Mouse (Mus musculus): Measurements from ENCODE around the gene Gm20388. TPM values are rescaled to one million over a fixed set of nuclear protein-coding genes. Genes with fewer than 3 reads are reported as not detected.

Gene Gm20388
- total RNA-seq, 2 experiments from 2014 or later: 10.7 TPM; not detected in 1

GRCm38 (mm10) chr8:121842064-121842955 is 1931.7 kb downstream of the Gm20388 start:
- DNase-seq (ENCODE audit: low spot score in 2 of 2): no peak

DNA sequence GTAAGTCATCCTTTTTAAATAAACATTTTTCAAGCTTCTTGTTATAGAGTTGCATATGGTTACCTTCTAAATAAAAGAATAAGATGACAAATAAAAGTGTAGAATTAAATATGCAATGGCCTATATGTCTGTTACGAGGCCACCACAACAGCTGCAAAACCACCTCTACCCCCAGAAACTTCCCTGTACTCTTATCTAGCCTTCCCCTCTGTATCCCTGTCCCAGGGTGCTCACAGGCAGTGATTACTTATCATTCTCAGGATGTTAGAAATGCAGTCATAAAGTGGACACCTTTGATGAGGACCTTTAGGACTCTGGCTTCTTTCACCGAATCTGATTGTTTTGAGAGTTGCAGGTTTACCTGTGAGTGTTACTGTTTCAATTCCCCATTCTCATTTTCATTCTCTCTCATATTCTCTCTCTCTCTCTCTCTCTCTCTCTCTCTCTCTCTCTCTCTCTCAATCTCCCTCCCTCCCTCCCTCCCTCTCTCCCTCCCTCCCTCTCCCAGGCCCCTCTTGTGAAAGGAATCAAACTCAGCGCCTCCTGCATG is 1932.6 kb downstream of the Gm20388 start:
- no peak for DNase-seq (ENCODE audit: low spot score in 2 of 2)

DNA sequence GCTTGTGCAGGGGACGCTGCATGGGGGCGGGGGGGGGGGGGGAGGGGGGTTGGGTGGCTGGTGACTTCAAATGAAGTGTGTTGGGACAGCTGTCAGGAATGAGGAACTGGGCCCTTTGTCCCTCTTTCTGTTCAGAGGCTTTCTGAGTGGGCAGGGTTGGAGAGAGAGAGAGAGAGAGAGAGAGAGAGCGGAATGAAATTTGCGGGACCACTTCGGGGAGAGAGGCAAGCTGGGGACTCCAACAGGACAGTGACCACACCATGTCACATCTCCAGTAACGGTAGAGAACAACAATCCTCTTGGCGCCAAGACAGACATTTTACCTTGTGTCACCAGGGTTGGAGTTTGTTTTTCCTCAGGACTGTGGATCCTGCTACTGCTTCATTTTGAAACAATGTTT is 1934.1 kb downstream of the Gm20388 start:
- DNase-seq (ENCODE audit: low spot score in 2 of 2): no peak

- no peak for DNase-seq (ENCODE audit: low spot score in 2 of 2)
Observed at GRCm38 (mm10) chr8:121846815-121847214, 1936.2 kb downstream of the Gm20388 start.

GRCm38 (mm10) chr8:121847261-121847822 is 1936.7 kb downstream of the Gm20388 start:
- DNase-seq (ENCODE audit: low spot score in 2 of 2): no peak

DNA sequence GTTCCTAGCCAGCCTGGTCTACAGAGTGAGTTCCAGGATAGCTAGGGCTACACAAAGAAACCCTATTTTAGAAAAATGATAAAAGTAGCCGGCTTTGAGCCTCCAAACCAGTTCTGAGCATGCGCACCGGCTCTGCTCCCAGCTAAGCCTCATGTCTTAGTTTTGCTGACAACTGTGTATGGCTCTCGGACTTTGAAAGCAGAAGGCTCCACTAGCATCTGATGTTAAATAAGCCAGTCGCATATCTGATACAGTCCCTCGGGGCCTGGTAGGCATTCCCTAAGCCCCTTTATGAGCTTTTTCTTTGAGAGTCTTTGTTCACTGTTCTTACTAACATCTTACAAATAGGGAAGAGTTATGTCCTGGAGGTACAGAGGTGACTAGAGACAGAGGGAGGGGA is 1937.3 kb downstream of the Gm20388 start:
- DNase-seq (ENCODE audit: low spot score in 2 of 2): no peak

DNA sequence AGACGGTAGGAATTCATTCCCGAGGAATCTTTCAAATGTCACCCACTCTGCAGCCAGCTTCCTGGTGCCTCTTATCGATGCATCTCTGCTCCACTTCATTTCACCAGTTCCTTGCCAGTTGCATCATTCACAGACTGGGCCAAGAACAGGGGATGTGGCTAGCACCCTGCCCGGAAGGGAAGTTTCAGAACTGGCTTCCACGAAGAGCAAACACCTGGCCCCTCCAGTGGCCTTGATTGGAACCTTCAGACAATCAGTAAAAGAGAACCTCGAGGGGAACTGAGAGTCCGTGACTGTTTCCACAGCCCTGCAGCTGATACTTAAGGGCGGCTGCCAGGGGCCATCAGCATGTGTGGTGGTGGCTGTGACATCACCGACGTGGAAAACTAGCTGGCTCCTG is 1937.9 kb downstream of the Gm20388 start:
- DNase-seq (ENCODE audit: low spot score in 2 of 2): no peak

DNA sequence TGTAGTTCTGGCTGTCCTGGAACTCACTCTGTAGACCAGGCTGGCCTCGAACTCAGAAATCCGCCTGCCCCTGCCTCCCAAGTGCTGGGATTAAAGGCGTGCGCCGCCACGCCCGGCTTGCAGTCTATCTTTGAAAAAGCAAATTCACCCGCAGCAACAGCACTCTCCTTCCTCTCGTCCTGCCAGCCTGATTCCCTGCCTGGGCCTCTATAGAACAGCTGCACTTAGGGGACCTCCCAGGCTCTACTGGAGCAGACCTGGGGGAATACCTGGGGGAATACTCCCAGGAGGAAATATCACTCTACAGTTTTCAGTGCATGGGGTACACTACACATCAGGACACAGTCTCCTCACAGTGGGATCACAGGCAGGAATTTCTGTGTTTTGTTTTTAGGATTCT is 1938.7 kb downstream of the Gm20388 start:
- no peak for DNase-seq (ENCODE audit: low spot score in 2 of 2)

- peak; percentile 50 to 87 for DNase-seq (ENCODE audit: low spot score in 2 of 2)
Observed at GRCm38 (mm10) chr8:121850018-121850417, 1939.4 kb downstream of the Gm20388 start.

DNA sequence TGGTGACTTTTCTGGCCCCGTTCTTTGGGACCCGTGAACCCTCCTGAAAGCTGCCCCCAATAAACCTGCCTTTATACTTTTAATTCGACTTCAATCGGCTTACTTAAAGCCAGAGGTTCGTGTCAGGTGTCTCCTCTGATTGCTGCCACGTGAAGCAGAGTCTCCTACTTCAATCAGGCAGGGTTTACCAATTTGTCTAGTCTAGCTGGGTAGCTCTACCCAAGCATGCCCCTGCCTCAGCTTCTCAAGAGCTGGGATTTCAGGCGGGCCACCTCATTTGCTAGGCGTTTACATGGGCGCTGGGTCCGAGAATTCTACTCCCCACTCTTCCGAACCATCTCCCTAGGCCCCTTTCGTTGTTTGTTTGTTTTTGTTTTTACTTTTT is 1939.8 kb downstream of the Gm20388 start:
- no peak for DNase-seq (ENCODE audit: low spot score in 2 of 2)

DNA sequence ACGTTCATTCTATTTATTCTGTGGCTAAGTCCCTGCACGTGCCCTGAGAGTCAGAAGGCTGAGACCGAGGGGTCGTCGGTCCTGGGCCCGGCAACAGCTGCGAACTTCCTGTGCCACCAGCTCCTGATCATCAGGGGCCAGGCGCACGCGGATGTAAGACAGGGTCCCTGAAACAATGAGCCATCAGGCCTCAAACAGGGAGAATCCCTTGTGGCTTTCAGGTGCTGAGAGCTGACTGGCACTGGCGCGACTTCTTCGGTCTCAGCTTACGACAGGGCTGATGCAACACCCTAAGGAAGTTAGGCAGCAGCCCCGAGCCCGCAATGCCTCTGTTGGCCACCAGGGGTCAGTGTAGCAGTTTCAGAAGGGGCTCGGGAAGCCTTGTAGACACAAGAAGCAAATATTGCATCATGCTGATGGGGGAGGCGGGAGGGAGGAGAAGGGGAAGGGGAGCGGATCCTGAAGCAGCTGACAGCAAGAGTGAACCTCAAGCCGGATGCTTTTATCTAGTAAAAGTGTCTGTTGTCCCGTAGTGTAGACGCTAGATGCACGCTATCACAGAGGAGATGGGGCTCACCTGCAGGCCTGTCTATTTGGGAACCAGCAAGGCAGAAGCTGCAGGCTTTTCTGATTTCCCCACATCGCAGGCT is 1940.3 kb downstream of the Gm20388 start:
- DNase-seq (ENCODE audit: low spot score in 2 of 2): peak; percentile 91 to 97

GRCm38 (mm10) chr8:121851716-121852115 is 1941.1 kb downstream of the Gm20388 start:
- DNase-seq (ENCODE audit: low spot score in 2 of 2): no peak

- no peak for DNase-seq (ENCODE audit: low spot score in 2 of 2)
Observed at GRCm38 (mm10) chr8:121852464-121852863, 1941.8 kb downstream of the Gm20388 start.

DNA sequence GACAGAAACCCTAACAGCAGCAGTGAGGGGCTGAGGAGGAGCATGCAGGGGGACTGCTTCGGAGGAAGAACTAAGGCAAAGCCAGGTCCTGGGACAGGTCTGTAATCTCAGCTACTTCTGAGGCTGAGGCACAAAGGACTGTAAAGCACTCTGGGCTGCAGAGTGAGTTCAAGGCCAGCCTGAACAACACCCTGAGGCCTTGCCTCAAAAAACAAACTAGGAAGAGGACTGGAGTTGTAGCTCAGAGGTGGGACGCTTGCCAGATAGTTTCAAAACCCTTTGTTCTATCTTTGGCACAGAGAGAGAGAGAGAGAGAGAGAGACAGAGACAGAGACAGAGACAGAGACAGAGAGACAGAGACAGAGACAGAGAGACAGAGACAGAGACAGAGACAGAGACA is 1942.9 kb downstream of the Gm20388 start:
- no peak for DNase-seq (ENCODE audit: low spot score in 2 of 2)

DNA sequence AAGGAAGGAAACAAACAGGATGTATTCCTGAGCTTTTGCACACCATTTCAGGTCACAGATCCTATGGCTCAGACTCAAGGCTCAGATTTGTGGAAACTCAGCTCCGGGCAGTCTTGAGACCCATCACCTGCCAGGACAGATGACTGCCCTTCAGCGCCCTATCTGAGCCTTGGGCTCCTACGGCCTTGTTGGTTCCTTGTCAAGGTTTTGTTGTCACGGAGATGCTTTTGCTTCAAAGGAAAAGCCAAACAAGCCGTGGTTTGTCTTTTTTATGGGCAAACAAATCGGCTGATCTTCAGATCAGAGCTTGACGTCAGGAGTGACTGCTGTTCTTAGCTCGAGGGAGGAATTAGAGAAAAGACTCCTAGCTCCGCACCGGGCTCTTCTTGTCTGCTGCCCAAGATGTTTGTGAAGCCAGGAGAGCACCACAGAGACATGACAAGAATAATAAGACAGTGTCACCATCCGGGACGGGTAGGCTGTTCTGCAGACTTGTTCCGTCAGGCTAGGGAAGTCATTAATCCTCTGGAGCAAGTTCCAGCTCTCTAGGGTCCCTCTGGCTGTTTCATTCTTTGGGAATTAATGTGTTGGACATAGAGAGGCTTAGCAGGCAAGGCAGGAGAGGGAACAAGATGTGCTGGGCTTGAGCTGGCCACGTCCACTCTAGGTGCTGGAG is 1945.6 kb downstream of the Gm20388 start:
- no peak for DNase-seq (ENCODE audit: low spot score in 2 of 2)

DNA sequence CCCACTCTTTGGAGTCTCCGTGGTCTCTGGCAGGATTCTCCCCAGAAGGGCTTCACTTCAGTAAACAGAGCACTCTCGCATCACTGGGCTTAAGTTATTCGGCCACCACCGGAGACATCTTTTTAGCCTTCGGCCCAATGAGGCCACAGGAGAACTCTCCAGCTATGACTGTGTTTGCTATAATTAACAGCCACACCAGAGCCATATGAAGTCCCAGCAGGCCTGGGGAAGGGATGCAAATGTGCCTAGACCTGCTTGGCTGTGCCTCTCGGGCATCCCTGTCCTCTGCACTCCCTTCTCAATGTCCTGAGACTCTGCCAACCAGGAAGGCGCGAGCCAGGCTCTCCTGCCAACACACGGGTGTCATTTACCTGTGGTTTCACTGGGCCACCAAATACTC is 1946.7 kb downstream of the Gm20388 start:
- no peak for DNase-seq (ENCODE audit: low spot score in 2 of 2)

DNA sequence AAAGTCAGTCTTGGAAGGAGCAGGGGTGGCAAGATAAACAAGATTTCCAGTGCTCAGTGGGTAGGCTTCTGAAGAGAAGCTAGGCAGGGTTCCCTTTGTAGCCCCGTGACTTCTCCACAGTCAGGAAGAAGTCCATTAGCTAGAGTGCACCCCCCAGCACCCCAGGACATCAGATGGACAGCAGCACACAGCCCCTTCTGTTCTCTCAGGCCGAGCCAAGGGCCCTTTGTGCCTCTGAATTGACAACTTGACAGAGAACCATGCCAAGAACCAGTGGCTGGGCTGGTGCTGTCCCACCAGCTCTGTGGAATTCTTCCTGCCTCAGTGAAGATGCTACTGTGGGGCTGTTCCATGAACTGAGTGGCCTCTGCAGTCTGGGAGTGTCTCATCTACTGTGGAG is 1947.1 kb downstream of the Gm20388 start:
- DNase-seq (ENCODE audit: low spot score in 2 of 2): no peak

DNA sequence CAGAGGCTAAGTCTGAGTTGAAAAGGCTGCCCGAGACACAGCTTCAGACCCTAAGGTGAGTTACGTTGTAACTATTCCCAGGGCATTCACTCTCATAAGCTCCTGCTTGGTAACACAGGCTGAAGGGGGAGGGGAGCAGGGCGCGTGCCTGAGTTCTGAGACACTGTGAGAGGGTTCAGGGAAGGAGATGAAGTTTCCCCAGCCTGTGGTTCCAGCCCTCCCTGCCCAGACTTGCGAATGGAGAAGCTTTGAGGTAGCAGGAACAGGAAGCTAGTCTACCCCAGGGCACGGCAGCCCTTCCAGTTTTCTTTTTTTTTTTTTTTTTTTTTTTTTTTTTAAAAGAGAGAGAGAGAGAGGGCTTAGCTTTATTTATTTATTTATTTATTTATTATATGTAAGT is 1950.6 kb downstream of the Gm20388 start:
- DNase-seq (ENCODE audit: low spot score in 2 of 2): no peak

DNA sequence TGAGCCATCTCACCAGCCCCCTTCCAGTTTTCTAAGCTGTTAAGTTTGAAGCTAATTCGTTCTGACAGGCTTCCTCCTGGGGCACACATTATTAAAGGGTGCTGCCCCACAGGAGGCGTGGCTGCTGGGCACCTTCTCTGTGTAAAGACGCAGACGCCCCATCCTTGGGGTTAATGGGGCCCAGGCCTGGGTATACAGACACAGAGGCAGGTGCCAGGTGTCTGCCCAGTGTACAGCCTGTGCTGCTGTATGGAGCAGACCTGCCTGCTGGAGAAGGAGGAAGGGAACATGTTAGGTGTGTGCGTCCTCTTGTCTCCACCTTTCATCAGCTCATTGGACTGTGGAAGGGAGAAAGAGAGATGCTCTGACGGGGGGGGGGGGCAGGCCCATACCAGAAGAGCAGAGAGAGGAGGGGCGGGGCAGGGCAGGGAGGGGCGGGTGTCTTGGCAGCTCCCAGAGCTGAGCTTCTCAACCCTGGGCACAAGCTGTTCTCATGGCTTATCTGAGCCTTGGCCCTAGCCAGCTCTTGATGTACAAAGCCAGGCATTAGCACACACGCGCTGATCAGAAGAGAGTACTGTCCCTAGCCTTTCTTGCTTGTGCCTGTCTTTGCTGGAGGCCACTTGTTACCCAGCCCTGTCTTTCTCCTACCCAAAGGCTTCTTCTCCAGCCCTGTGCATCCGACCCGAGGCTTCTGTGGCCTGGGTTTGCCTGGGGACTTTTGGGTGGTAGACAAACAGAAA is 1951.3 kb downstream of the Gm20388 start:
- DNase-seq (ENCODE audit: low spot score in 2 of 2): no peak

- DNase-seq (ENCODE audit: low spot score in 2 of 2): no peak
Observed at GRCm38 (mm10) chr8:121865356-121865755, 1954.7 kb downstream of the Gm20388 start.

- DNase-seq (ENCODE audit: low spot score in 2 of 2): no peak
Observed at GRCm38 (mm10) chr8:121868196-121868595, 1957.6 kb downstream of the Gm20388 start.

Measured in layer of hippocampus, adult 18-20 months (tissue).